Mouse (Mus musculus): ENCODE results near the gene Ehhadh. TPM values are rescaled to one million over a fixed set of nuclear protein-coding genes. Genes with fewer than 3 reads are reported as not detected.
"Not testable (repeated sequence)": the region's sequence is repeated elsewhere in the genome, so short reads cannot be mapped to it uniquely, and the experiment has no call there.

Ehhadh gene
- polyA plus RNA-seq, 1 experiment from 2014 or later, result 2.5 TPM

DNA sequence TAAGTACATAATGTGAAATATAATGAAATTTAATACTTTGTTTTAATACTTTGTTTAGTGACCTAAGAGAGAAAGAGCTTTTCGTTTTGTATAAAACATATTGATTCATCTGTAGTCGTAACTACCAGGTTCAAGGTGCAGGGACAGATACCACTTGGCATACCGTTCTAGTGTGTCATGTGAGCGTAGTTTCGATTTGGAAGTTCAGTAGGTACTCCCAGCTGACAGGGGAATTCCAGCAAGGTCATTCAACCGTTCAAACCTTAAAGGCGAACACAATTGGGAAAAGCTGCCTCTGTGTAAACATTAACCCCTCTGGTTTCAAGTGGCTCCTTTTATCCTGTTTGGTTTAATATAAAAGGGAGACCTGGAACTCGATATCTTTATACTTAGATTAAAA lies 31.0 kb upstream of the Ehhadh start:
- Histone ChIP-seq H3K36me3 (peaks cover 4% of the 10 kb centered on the region; the same call in 1 of the 2 replicates), H3K27ac (replicated peaks) (no peak overlapping the region), H3K9me3 (replicated peaks) (no peaks in the 10 kb centered on the region), H3K4me3 (no peak overlapping the region), H3K4me1 (0 out of 2 replicates have a peak, but pooled peaks cover 6% of the 10 kb centered on the region), H3K27me3 (ENCODE audit: low read depth, poor library complexity, severe bottlenecking) (no peaks in the 10 kb centered on the region)
- 66% methylated on average over 8 of the region's 8 CpGs for WGBS
- DNase-seq (ENCODE audit: low spot score), result no peak

DNA sequence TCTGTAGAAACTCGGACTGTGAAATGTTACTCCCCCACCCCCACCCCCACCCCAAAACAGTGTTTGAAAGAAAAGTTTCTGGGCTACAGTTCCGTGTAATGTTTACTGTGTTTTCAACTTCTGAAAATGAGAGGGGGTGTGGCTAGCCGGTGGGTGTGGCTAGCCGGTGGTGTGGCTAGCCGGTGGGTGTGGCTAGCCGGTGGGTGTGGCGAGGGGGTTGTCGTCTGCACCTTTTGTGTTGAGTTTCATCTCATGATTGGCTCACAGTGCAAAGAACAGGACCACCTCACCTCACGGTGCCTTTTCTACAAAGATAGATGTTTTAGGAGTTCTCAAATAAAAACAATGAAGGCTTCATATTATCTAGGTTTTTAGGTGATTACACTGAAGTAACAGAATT lies 30.5 kb upstream of the Ehhadh start:
- H3K4me1 ChIP-seq, result 0 out of 2 replicates have a peak, but pooled peaks cover 6% of the 10 kb centered on the region
- WGBS, result 52% methylated on average over 9 of the region's 9 CpGs
- no peaks in the 10 kb centered on the region for H3K27me3 ChIP-seq (ENCODE audit: low read depth, poor library complexity, severe bottlenecking)
- no peak overlapping the region for H3K4me3 ChIP-seq
- no peaks in the 10 kb centered on the region for H3K9me3 ChIP-seq (replicated peaks)
- no peak for DNase-seq (ENCODE audit: low spot score)
- H3K27ac ChIP-seq (replicated peaks), result no peak overlapping the region
- H3K36me3 ChIP-seq, result peaks cover 4% of the 10 kb centered on the region; the same call in 1 of the 2 replicates

DNA sequence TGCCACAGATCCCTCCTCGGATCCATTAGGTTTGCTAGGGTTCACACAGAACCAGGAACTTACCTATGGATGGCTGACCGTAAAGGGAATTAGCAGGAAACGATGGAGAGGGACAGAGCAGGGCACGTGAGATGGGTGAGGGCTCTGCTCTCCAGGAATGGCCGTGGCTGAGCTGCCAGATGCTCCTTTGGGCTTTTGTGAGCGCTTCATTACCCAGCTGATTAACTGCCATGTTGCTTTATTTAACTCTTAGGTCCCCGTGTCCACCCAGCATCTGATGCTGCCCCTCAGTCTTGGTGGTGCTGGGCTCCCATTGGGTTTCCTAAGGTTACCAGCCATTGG lies 28.0 kb upstream of the Ehhadh start:
- no peaks in the 10 kb centered on the region for H3K27me3 ChIP-seq (ENCODE audit: low read depth, poor library complexity, severe bottlenecking)

DNA sequence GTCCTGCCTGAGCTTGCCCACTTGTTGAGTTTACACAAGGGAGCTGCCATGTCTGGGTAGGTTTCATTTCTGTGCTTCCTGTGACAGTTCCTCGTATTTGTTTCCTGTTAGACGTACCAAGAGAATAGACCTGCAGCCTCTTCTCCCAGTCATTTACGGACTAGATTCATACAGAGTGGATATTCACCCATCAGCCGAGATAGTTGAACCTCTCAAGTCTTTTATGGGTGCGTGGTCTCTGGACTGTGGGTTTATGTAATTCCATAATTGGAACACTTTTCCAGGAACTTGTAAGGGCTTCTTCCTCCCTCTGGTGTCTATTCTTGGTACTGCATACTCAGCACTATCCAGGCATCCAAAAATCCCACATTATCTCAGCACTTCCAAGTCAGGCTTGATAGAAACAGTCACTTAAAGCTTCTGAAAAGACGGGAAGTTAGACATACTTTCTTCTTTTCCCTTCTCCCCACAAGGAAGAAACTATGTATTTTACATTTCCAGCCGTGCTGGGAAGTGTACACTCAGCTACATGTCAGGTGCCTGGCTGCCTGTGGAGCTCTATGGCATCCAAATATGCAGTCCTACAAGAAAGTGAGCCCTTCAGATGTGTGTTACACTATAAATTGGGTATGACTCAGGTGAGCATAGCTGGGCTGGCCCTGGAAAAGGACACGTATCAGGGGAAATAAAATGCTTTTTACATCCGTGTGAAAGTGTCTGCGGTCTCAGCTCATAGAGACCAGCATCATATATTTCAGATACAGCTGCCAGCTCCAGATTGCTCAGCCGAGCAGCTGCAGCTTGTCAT lies 27.5 kb upstream of the Ehhadh start:
- 78% methylated on average over 11 of the region's 11 CpGs for WGBS
- Histone ChIP-seq H3K36me3 (peaks cover 13% of the 10 kb centered on the region; the same call in 1 of the 2 replicates), H3K27ac (replicated peaks) (no peak overlapping the region; the same call in 1 of the 2 replicates), H3K4me1 (0 out of 2 replicates have a peak, but pooled peaks cover 6% of the 10 kb centered on the region), H3K9me3 (replicated peaks) (no peaks in the 10 kb centered on the region), H3K27me3 (ENCODE audit: low read depth, poor library complexity, severe bottlenecking) (no peaks in the 10 kb centered on the region), H3K4me3 (no peak overlapping the region)
- peak; percentile 29 for DNase-seq (ENCODE audit: low spot score)

More for the DNA sequence above, 28.0 kb upstream of the Ehhadh start:
- Histone ChIP-seq H3K9me3 (replicated peaks) (no peaks in the 10 kb centered on the region), H3K4me3 (no peak overlapping the region), H3K36me3 (peaks cover 8% of the 10 kb centered on the region; the same call in 1 of the 2 replicates), H3K4me1 (0 out of 2 replicates have a peak, but pooled peaks cover 6% of the 10 kb centered on the region), H3K27ac (replicated peaks) (no peak overlapping the region; the same call in 1 of the 2 replicates)
- WGBS, result 75% methylated on average over 7 of the region's 7 CpGs
- DNase-seq (ENCODE audit: low spot score), result no peak

DNA sequence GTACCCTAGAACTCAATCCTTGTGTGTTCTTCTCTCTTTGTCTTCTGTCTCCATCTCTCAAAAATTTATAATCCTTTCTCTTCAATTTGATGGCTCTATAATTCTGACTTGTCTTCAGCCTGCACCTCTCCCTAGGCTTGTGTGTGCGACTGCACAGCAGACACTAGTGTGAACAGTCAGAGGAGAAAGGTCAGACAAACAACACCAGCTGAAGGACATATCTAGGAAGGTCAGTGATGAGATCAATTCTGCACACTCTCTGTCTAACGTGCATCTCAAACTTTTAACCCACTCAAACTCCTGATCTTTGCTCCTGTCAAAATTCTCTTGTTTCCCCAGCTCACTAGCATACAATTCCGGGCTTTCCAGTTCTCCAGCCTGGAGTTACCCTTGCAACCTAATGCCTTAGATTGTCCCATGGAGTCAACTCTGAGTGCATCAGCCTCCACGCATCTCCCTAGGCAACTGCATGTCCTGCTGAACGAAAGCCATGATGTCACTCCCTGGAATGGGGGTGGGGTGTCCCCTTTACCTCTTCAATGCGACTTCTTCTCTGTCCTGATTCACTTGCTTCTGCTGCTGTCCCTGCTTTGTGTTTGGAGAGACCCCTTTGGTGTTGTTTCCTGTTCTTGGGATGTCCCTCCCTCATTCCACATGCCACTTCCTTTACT lies 25.7 kb upstream of the Ehhadh start:
- Histone ChIP-seq H3K36me3 (peaks cover 30% of the 10 kb centered on the region), H3K9me3 (replicated peaks) (no peaks in the 10 kb centered on the region), H3K4me3 (no peak overlapping the region), H3K27me3 (ENCODE audit: low read depth, poor library complexity, severe bottlenecking) (no peaks in the 10 kb centered on the region), H3K4me1 (0 out of 2 replicates have a peak, but pooled peaks cover 3% of the 10 kb centered on the region), H3K27ac (replicated peaks) (no peak overlapping the region)
- no peak for DNase-seq (ENCODE audit: low spot score)
- WGBS, result 69% methylated on average over 6 of the region's 6 CpGs

DNA sequence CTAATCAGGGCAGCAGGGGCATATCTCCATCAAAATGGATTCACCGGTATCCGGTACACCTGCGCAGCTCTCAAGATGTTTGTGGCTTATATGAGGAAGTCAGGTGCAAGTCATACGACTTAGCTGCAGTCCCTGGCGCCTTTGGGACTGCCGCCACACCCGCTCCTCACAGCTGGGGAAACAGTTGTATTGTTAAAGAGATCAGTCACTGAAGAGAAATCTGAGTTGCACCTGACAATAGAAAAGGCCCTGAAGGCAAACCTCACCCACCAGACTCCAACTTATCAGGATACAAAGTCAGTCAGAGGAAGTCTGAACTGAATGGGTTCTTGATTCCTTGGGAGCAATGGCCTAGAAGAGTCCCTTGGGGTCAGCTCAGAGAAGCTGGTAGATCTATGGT lies 20.2 kb upstream of the Ehhadh start:
- not testable (repeated sequence) for H3K27ac ChIP-seq (replicated peaks); H3K27me3 ChIP-seq (ENCODE audit: low read depth, poor library complexity, severe bottlenecking); H3K4me1 ChIP-seq; H3K4me3 ChIP-seq; DNase-seq (ENCODE audit: low spot score); H3K9me3 ChIP-seq (replicated peaks)
- H3K36me3 ChIP-seq, result peaks cover 54% of the 10 kb centered on the region
- 87% methylated on average over 7 of the region's 7 CpGs for WGBS

DNA sequence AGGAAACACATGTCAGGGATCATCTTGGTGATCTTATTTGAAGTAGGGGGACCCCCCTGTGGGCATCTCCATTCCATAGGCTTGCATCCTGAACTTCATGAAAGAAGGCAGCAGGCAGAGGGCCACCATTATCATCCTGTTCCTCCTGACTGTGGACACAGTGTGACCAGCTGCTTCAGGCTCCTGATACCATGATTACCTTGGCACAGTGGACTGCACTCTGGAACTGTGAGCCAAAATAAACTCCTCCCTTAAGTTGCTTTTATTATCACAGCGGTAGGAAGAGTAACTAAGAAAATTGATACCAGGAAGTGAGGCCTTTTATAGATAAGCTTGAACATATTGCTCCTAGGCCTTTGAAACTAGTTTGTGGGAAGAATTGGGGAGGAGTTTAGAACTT lies 19.3 kb upstream of the Ehhadh start:
- no peak overlapping the region for H3K4me3 ChIP-seq
- 93% methylated on average over 1 of the region's 1 CpGs for WGBS
- H3K4me1 ChIP-seq, result no peaks in the 10 kb centered on the region

DNA sequence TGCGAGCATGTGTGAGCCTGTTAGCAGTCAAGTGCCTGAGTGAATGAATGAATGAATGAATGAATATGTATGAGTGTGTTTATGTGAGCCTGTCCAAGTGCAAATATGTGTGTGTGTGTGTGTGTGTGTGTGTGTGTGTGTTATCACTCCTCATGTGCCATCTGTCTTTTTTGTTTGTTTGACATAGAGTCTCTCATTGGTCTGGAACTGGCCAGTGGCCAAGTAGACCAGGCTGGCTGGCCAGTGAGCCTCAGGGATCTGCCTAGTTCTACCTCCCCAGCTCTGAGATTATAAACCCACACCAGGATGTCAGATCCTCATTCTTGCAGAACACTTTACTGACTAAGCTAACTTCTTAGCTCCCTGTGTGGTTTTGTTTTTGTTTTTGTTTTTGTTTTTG lies 16.7 kb upstream of the Ehhadh start:
- Histone ChIP-seq H3K27me3 (ENCODE audit: low read depth, poor library complexity, severe bottlenecking) (no peaks in the 10 kb centered on the region), H3K9me3 (replicated peaks) (no peaks in the 10 kb centered on the region), H3K36me3 (peaks cover 57% of the 10 kb centered on the region), H3K4me3 (no peak overlapping the region), H3K27ac (replicated peaks) (no peak overlapping the region), H3K4me1 (no peaks in the 10 kb centered on the region)
- WGBS, result 92% methylated on average over 1 of the region's 1 CpGs
- no peak for DNase-seq (ENCODE audit: low spot score)

More for the DNA sequence above, 19.3 kb upstream of the Ehhadh start:
- no peak for DNase-seq (ENCODE audit: low spot score)
- Histone ChIP-seq H3K9me3 (replicated peaks) (no peaks in the 10 kb centered on the region), H3K27ac (replicated peaks) (no peak overlapping the region), H3K27me3 (ENCODE audit: low read depth, poor library complexity, severe bottlenecking) (no peaks in the 10 kb centered on the region), H3K36me3 (peaks cover 55% of the 10 kb centered on the region)

DNA sequence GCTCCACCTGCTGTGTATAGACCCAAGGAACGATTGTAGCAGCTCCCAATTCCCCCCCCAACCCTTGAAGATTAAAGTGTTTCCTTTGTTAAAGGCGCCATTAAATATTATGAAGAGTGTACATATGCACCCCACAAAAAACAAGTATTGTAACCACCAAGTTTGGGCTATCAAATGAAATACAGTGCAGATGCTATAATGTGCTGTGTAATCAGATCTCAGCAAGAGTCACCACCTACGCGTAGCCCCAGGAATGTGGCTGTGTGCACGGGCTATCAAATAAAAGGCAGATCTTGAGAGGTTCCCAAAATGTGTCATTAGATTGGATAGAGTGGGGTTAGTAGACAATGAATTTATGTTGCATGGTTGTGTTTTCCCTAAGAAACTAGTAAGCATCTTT lies 7.5 kb upstream of the Ehhadh start:
- Histone ChIP-seq H3K4me3 (peak overlapping the region; percentile 81), H3K36me3 (peaks cover 9% of the 10 kb centered on the region), H3K4me1 (peaks cover 15% of the 10 kb centered on the region), H3K27ac (replicated peaks) (peak overlapping the region; percentile 91; the same call in 1 of the 2 replicates), H3K27me3 (ENCODE audit: low read depth, poor library complexity, severe bottlenecking) (no peaks in the 10 kb centered on the region), H3K9me3 (replicated peaks) (no peaks in the 10 kb centered on the region)
- WGBS, result 35% methylated on average over 5 of the region's 5 CpGs
- DNase-seq (ENCODE audit: low spot score), result no peak

DNA sequence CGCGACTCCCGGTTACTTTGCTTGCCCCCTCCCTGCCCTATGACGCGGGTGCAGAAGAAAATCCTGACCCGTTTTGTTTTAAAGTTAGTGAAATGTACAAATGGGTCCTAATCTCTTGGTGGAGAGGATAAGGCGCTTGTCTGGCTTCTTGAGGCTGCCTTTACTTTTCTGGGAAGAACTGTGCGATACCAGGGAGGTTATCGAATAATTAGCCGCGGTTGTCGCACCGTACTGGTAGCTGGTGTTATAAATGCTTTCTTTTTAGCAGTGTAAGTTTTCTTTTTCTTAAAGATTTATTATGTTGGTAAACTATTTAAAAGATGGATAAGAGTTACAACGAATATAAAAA lies 7.1 kb upstream of the Ehhadh start:
- Histone ChIP-seq H3K9me3 (replicated peaks) (no peaks in the 10 kb centered on the region), H3K36me3 (peaks cover 7% of the 10 kb centered on the region), H3K27ac (replicated peaks) (peak overlapping the region; percentile 91), H3K4me3 (peak overlapping the region; percentile 81), H3K4me1 (peaks cover 15% of the 10 kb centered on the region), H3K27me3 (ENCODE audit: low read depth, poor library complexity, severe bottlenecking) (no peaks in the 10 kb centered on the region)
- DNase-seq (ENCODE audit: low spot score), result no peak
- WGBS, result 2% methylated on average over 14 of the region's 14 CpGs

DNA sequence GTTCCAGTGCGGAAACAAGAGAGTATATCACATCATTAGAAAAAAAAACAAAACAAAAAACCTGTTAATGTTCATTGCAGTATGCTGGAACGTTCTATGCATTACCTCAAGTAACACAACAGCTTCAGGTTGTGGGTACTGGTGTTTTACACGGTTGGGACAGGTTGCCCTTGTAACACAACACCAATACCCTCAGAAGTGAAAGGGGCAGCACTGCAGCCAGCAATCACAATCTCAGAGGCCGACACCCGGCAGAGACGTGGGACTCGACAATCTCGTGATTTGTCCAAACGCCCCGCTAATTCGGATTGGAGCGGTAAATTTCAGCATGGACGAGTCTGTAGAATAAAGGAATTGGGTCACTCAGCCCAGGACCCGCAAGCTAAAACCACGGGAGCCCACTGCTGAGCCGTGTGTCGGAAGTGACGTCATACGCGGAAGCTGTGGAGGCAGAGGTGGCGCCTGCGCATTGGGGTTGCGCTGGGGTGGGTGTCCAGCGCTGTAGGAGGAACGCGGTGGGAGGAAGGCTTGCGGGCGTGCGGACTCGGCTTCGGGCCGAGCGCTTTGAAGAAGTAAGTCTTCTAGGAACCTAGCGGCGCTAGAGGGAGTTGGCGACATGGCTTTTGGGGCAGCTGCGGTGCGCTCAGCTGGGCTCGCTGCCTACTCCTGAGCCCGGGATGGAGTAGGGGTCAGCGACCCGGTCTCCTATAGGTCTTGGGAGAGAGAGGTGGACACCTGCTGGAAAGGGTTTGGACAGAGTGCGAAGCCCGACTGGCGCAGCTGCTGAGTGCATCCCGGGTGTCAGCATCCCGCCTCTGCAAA lies 6.5 kb upstream of the Ehhadh start, which contains the start of gene Map3k13:
Gene Map3k13, plus strand, starts transcription at position 472 of the 822 bp plus-strand sequence.
- DNase-seq (ENCODE audit: low spot score), result peak; percentile 96
- 2% methylated on average over 47 of the region's 47 CpGs for WGBS
- H3K9me3 ChIP-seq (replicated peaks), result no peaks in the 10 kb centered on the region

DNA sequence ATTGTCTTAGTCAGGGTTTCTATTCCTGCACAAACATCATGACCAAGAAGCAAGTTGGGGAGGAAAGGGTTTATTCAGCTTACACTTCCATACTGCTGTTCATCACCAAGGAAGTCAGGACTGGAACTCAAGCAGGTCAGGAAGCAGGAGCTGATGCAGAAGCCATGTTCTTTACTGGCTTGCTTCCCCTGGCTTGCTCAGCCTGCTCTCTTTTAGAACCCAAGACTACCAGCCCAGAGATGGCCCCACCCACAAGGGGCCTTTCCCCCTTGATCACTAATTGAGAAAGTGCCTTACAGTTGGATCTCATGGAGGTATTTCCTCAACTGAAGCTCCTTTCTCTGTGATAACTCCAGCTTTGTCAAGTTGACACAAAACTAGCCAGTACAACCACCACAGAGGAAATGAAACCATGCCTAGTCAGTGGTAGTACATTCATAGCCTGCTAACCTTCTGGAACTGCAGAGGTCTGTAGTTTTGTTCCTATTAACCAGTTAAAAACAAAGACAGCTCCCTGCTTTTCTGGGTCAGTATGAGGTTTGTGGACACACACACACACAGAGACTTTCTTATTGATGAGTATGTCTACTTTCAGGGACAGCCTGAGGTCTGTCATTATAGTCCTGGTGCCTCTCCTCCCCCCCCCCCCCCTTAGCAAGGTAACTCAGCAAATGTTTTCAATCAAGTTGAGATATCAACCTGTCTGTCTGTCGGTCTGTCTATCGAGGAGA lies 5.6 kb upstream of the Ehhadh start:
- H3K27ac ChIP-seq (replicated peaks), result peak overlapping the region; percentile 91
- H3K9me3 ChIP-seq (replicated peaks); H3K36me3 ChIP-seq; DNase-seq (ENCODE audit: low spot score); H3K27me3 ChIP-seq (ENCODE audit: low read depth, poor library complexity, severe bottlenecking): not testable (repeated sequence)
- H3K4me1 ChIP-seq, result peaks cover 15% of the 10 kb centered on the region
- 59% methylated on average over 2 of the region's 2 CpGs for WGBS
- H3K4me3 ChIP-seq, result peak overlapping the region; percentile 81

More for the DNA sequence above, 6.5 kb upstream of the Ehhadh start, which contains the start of gene Map3k13:
- Histone ChIP-seq H3K4me3 (peak within 1 kb of the TSS; percentile 81), H3K36me3 (peaks cover 1% of the 10 kb centered on the region; the same call in 1 of the 2 replicates), H3K4me1 (peaks cover 15% of the 10 kb centered on the region), H3K27ac (replicated peaks) (peak within 1 kb of the TSS; percentile 91), H3K27me3 (ENCODE audit: low read depth, poor library complexity, severe bottlenecking) (peaks cover under 1% of the 10 kb centered on the region; the same call in 1 of the 2 replicates)
